Mouse (Mus musculus): ENCODE results near the gene Ppp4c.
A peak's percentile ranks its signal among the peaks of the same experiment; 100 is the strongest.
"Not testable (repeated sequence)": the region's sequence is repeated elsewhere in the genome, so short reads cannot be mapped to it uniquely, and the experiment has no call there.

Gene Ppp4c

GRCm38 (mm10) chr7:126781661-126782370, 10.5 kb downstream of the Ppp4c start:
- no peak for DNase-seq (ENCODE audit: low read depth, low spot score)

- no peak for DNase-seq (ENCODE audit: low read depth, low spot score)
Measured at GRCm38 (mm10) chr7:126780971-126781635, 11.2 kb downstream of the Ppp4c start, which contains the start of gene Tbx6. TSS of gene Tbx6 (plus strand) at chr7:126781483.

- DNase-seq (ENCODE audit: low read depth, low spot score): peak; percentile 63
Measured at GRCm38 (mm10) chr7:126779983-126780970, 12.0 kb downstream of the Ppp4c start.

- not testable (repeated sequence) for DNase-seq (ENCODE audit: low read depth, low spot score)
Measured at GRCm38 (mm10) chr7:126779101-126779500, 13.2 kb downstream of the Ppp4c start.

GRCm38 (mm10) chr7:126778147-126778546, 14.1 kb downstream of the Ppp4c start:
- DNase-seq (ENCODE audit: low read depth, low spot score): no peak

- no peak for DNase-seq (ENCODE audit: low read depth, low spot score)
Measured at GRCm38 (mm10) chr7:126777476-126777875, 14.8 kb downstream of the Ppp4c start.

GRCm38 (mm10) chr7:126776598-126777057, 15.7 kb downstream of the Ppp4c start, which contains the start of gene Ypel3:
TSS of gene Ypel3 (plus strand) at chr7:126776955.
- no peak for DNase-seq (ENCODE audit: low read depth, low spot score)

- no peak for DNase-seq (ENCODE audit: low read depth, low spot score)
Measured at GRCm38 (mm10) chr7:126775978-126776234, 16.4 kb downstream of the Ppp4c start.

GRCm38 (mm10) chr7:126775185-126775977, 16.9 kb downstream of the Ppp4c start:
- DNase-seq (ENCODE audit: low read depth, low spot score): no peak

GRCm38 (mm10) chr7:126774463-126774862, 17.8 kb downstream of the Ppp4c start:
- DNase-seq (ENCODE audit: low read depth, low spot score): no peak

GRCm38 (mm10) chr7:126773351-126773750, 18.9 kb downstream of the Ppp4c start:
- no peak for DNase-seq (ENCODE audit: low read depth, low spot score)

GRCm38 (mm10) chr7:126770784-126771183, 21.5 kb downstream of the Ppp4c start:
- DNase-seq (ENCODE audit: low read depth, low spot score): no peak

GRCm38 (mm10) chr7:126767001-126767400, 25.3 kb downstream of the Ppp4c start:
- no peak for DNase-seq (ENCODE audit: low read depth, low spot score)

GRCm38 (mm10) chr7:126766201-126766600, 26.1 kb downstream of the Ppp4c start, which contains the start of gene Gdpd3:
TSS of gene Gdpd3 (plus strand) at chr7:126766334.
- no peak for DNase-seq (ENCODE audit: low read depth, low spot score)

GRCm38 (mm10) chr7:126765540-126765939, 26.8 kb downstream of the Ppp4c start:
- no peak for DNase-seq (ENCODE audit: low read depth, low spot score)

- DNase-seq (ENCODE audit: low read depth, low spot score): no peak
Measured at GRCm38 (mm10) chr7:126762471-126763008, 29.8 kb downstream of the Ppp4c start.

GRCm38 (mm10) chr7:126761529-126762067, 30.7 kb downstream of the Ppp4c start:
- DNase-seq (ENCODE audit: low read depth, low spot score): no peak

GRCm38 (mm10) chr7:126760956-126761355, 31.3 kb downstream of the Ppp4c start:
- no peak for DNase-seq (ENCODE audit: low read depth, low spot score)

- DNase-seq (ENCODE audit: low read depth, low spot score): no peak
Measured at GRCm38 (mm10) chr7:126760391-126760802, 31.9 kb downstream of the Ppp4c start.

- no peak for DNase-seq (ENCODE audit: low read depth, low spot score)
Measured at GRCm38 (mm10) chr7:126759672-126760390, 32.5 kb downstream of the Ppp4c start.

All from WW6 (cell line).